Mouse (Mus musculus) bone marrow, adult 2 months (tissue): ENCODE data around the gene Smpdl3b.

Experiments used
- CTCF ChIP-seq: fragments of 200-500 bp; IDR thresholded peaks from 2 replicates; pipeline ENCODE4 v1.5.1; 2011; ENCODE audit warnings: low read length, control low read depth; ENCODE audit not compliant: control insufficient read depth, insufficient read depth
- POLR2A ChIP-seq: fragments of 200-500 bp; IDR thresholded peaks from 2 replicates; pipeline ENCODE4 v1.6.1; 2011; ENCODE audit warnings: low read depth, mild to moderate bottlenecking, control low read depth, low read length, borderline replicate concordance; ENCODE audit not compliant: control insufficient read depth

- TF ChIP-seq POLR2A (no peak), CTCF (no peak)
These were observed 49.7 kb upstream of the Smpdl3b start for GRCm38 (mm10) chr4:132806620-132807191.
